Mouse (Mus musculus) heart, adult 2 months (tissue): ENCODE measurements at regions not wholly inside any gene's neighbourhood (a gene's known extent, or its start where the extent isn't known, plus 50 kb on each side); places are given as distances from the start of the nearest gene placed in this dataset.

Experiments used
- DNase-seq, 2 experiments: peaks; one replicate each; pipeline ENCODE4 v3.0.0; 2021
- H3K27ac ChIP-seq: fragments of 200-600 bp; 2 replicates; pipeline ENCODE4 v1.8.1; 2022
- H3K27me3 ChIP-seq: fragments of 200-500 bp; 2 replicates; pipeline ENCODE4 v1.6.1; 2012; ENCODE audit warnings: mild to moderate bottlenecking, low read length, inconsistent platforms, mixed read lengths; ENCODE audit not compliant: control insufficient read depth, insufficient read depth
- H3K36me3 ChIP-seq: fragments of 200-500 bp; 2 replicates; pipeline ENCODE4 v1.6.1; 2012; ENCODE audit warnings: low read length, inconsistent platforms; ENCODE audit not compliant: control insufficient read depth, insufficient read depth
- H3K4me1 ChIP-seq: fragments of 200-500 bp; 2 replicates; pipeline ENCODE4 v1.6.1; 2011; ENCODE audit warnings: low read length; ENCODE audit not compliant: control insufficient read depth, insufficient read depth
- H3K4me3 ChIP-seq: fragments of 200-600 bp; 2 replicates; pipeline ENCODE4 v1.8.1; 2022
- H3K79me2 ChIP-seq: fragments of 200-500 bp; replicated peaks from 2 replicates; pipeline ENCODE4 v1.6.1; 2012; ENCODE audit warnings: mild to moderate bottlenecking, inconsistent platforms, low read length, moderate library complexity, mixed read lengths; ENCODE audit not compliant: control insufficient read depth, insufficient read depth
- H3K9ac ChIP-seq: fragments of 200-500 bp; 2 replicates; pipeline ENCODE4 v1.6.1; 2012; ENCODE audit warnings: low read depth, mild to moderate bottlenecking, control low read depth, inconsistent platforms, low read length, mixed read lengths
- CTCF ChIP-seq: fragments of 200-600 bp; IDR thresholded peaks from 2 replicates; pipeline ENCODE4 v1.8.1; 2022; ENCODE audit warnings: antibody characterized with exemption, mild to moderate bottlenecking, moderate library complexity
- EP300 ChIP-seq: fragments of 200-500 bp; IDR thresholded peaks from 2 replicates; pipeline ENCODE4 v1.6.1; 2011; ENCODE audit warnings: low read depth, low read length, control low read depth; ENCODE audit not compliant: insufficient read depth
- POLR2A ChIP-seq: fragments of 200-500 bp; IDR thresholded peaks from 2 replicates; pipeline ENCODE4 v1.6.1; 2011; ENCODE audit warnings: mild to moderate bottlenecking, low read depth, low read length, control low read depth; ENCODE audit not compliant: insufficient read depth
- WGBS: fragments of 180-500 bp; shearing (Covaris S2); methylation state at CpG from one replicate; pipeline ENCODE4 v1.1.7; 2018; 5-methylcytosine and 5-hydroxymethylcytosine counted together
- intact Hi-C: fragments of 180-260 bp; cut with DNase I; formaldehyde crosslinking; loops from one replicate; pipeline ENCODE4 v1.15.1; 2025

DNA sequence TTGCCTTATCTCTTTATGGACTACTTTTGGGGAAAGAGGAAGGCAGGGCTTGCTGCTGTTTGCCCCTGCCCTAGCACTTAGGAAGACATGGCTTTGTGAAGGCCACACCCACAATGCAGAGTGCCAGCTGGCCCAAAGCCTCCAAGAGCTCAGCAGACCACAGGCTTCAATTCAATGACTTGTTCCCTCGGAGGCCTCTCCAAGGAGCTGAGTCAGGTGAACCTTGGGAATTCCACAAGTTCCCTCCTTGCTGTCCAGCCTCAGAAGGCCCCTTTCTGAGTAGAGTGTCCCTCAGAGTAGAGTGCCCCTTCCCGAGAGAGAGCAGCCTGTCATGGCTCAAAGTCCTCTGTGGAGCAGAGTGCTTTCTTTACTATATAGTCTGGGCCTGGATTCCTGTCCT is 177.9 kb downstream of the Gadd45g start:
- Histone ChIP-seq H3K79me2 (no peaks in the 10 kb centered on the region), H3K4me3 (no peak overlapping the region), H3K4me1 (peaks cover 9% of the 10 kb centered on the region), H3K9ac (no peak overlapping the region), H3K36me3 (no peaks in the 10 kb centered on the region), H3K27ac (no peak overlapping the region), H3K27me3 (no peaks in the 10 kb centered on the region)
- TF ChIP-seq POLR2A (no peak), CTCF (no peak), EP300 (no peak)
- intact Hi-C loops, result loop anchor here (2.0 to 5.0 kb wide), 2 partner anchors 16 to 177 kb away; partner anchors contain the start of gene Gadd45g
- peak; percentile 72 to 77 for DNase-seq
- 17% methylated on average over 2 of the region's 2 CpGs for WGBS

DNA sequence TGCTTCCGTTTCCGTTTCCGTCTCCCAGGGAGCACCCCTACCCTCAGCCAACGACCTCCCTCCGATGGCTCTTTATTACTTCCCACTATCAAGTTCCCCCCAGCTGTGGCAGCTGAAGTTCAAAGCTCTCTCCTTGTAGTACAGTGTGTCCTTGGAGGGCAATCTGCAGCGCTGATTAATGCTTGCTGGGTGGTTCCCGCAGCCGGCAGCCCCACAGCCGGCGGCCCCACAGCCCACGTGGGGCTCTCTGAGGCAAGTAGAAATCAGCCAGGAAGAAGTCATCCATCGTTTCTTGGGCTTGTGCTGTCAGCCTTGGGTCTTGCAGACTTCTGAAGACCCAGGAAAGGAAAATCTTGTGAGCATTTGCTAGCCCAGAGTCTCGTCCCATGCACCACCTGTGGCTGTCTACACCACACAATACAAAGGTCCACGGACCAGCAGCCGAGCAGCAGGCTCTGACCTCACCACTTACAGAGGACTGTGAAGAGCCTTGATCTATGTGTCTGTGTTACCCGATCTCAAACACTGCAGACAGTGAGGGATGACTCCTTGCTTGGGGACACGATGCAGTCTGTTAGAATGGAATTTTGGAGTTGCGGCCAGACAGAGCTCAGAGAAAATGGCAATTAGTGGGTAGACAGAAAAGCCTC is 178.5 kb downstream of the Gadd45g start:
- H3K9ac ChIP-seq, result no peak overlapping the region
- WGBS, result 37% methylated on average over 18 of the region's 18 CpGs
- H3K27me3 ChIP-seq, result no peaks in the 10 kb centered on the region
- no peaks in the 10 kb centered on the region for H3K79me2 ChIP-seq
- peak; percentile 41 to 42 for DNase-seq
- TF ChIP-seq EP300 (no peak), POLR2A (no peak), CTCF (no peak)
- intact Hi-C loops, result loop anchor here (2.0 to 5.0 kb wide), 2 partner anchors 16 to 178 kb away; partner anchors contain the start of gene Gadd45g
- H3K4me3 ChIP-seq, result no peak overlapping the region
- H3K27ac ChIP-seq, result no peak overlapping the region
- H3K36me3 ChIP-seq, result no peaks in the 10 kb centered on the region
- peaks cover 9% of the 10 kb centered on the region for H3K4me1 ChIP-seq

- Histone ChIP-seq H3K27me3 (no peaks in the 10 kb centered on the region), H3K9ac (no peak overlapping the region), H3K4me3 (no peak overlapping the region), H3K27ac (no peak overlapping the region), H3K79me2 (no peaks in the 10 kb centered on the region), H3K36me3 (no peaks in the 10 kb centered on the region), H3K4me1 (peaks cover 9% of the 10 kb centered on the region)
- TF ChIP-seq EP300 (no peak), POLR2A (no peak), CTCF (no peak)
- no peak for DNase-seq
- intact Hi-C loops, result loop anchor here (2.0 kb wide), 1 partner anchor 15 kb away; no protein-coding TSS in a partner anchor
- WGBS, result 92% methylated on average over 5 of the region's 5 CpGs
These were observed 179.0 kb downstream of the Gadd45g start for GRCm38 (mm10) chr13:52025482-52025848.

GRCm38 (mm10) chr13:52026291-52026690 is 179.8 kb downstream of the Gadd45g start:
- no peak overlapping the region for H3K27ac ChIP-seq
- no peak overlapping the region for H3K9ac ChIP-seq
- 74% methylated on average over 7 of the region's 7 CpGs for WGBS

DNA sequence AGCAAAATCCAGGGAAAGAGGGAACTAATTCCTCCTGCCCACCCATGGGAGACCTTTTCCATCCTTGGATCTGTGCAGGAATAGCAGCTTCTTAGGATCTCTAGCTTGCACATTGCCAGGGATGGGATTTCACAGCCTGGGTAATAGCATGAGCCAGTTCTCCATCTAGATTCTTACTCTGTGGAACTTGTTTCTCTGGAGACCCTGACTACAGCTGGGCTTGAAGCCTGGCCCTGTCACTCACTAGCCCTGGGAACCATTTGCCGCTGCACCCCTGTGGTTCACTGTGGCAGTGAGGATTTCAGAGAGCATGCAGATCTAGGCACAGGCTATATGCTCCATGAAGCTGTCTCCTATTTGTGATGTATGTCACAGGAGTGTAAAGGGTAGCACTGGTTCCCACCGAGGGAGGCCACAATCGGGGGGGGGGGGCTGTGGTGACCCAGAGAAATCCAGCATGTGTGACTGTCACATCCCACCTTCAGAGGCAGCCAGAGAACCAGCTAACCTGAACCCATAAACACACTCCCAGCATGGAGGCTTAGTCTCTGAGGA is 183.5 kb downstream of the Gadd45g start:
- WGBS, result 86% methylated on average over 3 of the region's 3 CpGs
- DNase-seq, result no peak
- no peaks in the 10 kb centered on the region for H3K79me2 ChIP-seq
- no peaks in the 10 kb centered on the region for H3K36me3 ChIP-seq
- no peak for TF ChIP-seq CTCF
- no peak for TF ChIP-seq EP300
- no peak for TF ChIP-seq POLR2A
- no peak overlapping the region for H3K9ac ChIP-seq
- H3K4me3 ChIP-seq, result no peak overlapping the region
- no peak overlapping the region for H3K27ac ChIP-seq
- intact Hi-C loops, result no loop called here
- peaks cover 3% of the 10 kb centered on the region for H3K4me1 ChIP-seq
- no peaks in the 10 kb centered on the region for H3K27me3 ChIP-seq

More at GRCm38 (mm10) chr13:52026291-52026690, 179.8 kb downstream of the Gadd45g start:
- TF ChIP-seq POLR2A (no peak), CTCF (no peak), EP300 (no peak)
- no peaks in the 10 kb centered on the region for H3K27me3 ChIP-seq
- intact Hi-C loops, result no loop called here
- DNase-seq, result peak in 1 of 2 experiments; percentile 7
- no peaks in the 10 kb centered on the region for H3K79me2 ChIP-seq
- H3K36me3 ChIP-seq, result no peaks in the 10 kb centered on the region
- peaks cover 9% of the 10 kb centered on the region for H3K4me1 ChIP-seq
- no peak overlapping the region for H3K4me3 ChIP-seq

- Histone ChIP-seq H3K4me1 (peaks cover 6% of the 10 kb centered on the region), H3K27ac (no peak overlapping the region), H3K36me3 (no peaks in the 10 kb centered on the region), H3K4me3 (no peak overlapping the region), H3K79me2 (no peaks in the 10 kb centered on the region), H3K27me3 (no peaks in the 10 kb centered on the region), H3K9ac (no peak overlapping the region)
- intact Hi-C loops, result no loop called here
- DNase-seq, result no peak
- TF ChIP-seq EP300 (no peak), POLR2A (no peak), CTCF (no peak)
- WGBS, result 61% methylated on average over 5 of the region's 5 CpGs
These were observed 185.0 kb downstream of the Gadd45g start for GRCm38 (mm10) chr13:52031465-52031864.
